Mouse (Mus musculus) spleen, postnatal 14 days (tissue): ENCODE measurements around the gene Tsc22d4.
"Not testable (repeated sequence)": the region's sequence is repeated elsewhere in the genome, so short reads cannot be mapped to it uniquely, and the experiment has no call there.

Source experiments
- DNase-seq, 2 experiments: peaks; one replicate each; pipeline ENCODE4 v3.0.0; 2021 to 2022; ENCODE audit warnings: low spot score in 2 of 2

The Tsc22d4 gene

DNA sequence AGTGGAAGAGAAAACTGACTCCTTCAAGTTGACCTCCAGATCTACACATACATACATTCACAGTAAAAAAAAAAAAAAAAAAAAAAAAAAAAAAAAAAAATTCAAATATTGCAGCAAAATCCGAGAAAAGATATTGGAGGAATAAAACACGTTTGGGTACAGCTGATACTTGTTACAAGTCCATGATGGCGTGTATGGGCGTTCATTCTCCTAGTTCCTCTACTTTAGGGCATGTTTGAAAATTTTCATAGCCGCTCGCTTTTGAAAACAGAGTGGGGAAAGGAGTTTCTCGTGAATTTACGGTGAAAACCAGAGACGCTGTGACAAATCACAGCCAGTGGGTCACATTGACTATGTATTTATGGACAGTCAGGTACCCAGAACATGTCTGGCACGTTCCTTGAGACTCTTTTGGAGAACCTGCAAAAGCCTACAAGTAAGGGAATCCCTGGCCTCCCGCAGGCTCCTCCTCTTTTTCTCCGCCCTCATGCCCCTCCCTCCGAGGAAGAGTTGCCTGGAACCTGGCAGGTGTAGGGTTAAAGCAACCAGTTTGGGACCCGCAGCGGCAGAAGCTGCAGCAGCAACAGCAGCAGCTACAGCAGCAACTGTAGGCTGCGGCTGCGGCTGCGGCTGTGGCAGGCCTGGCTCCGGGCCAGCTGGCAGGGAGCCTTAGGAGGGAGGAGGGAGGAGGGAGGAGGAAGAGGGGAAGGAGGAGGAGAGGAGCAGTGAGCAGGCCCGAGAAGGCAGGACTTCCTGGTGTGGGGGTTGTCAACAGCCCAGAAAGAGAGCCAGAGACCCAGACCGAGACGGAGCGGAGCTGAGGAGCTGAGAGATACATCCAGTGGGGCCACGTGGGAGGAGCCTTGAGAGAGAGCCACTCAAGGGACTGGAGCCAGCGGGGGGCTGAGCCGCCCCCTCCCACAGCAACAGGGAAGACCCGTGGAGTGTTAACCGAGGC lies at the start of gene Tsc22d4:
Gene Tsc22d4 (plus strand): TSS at position 517 of the 958 bp plus-strand sequence.
- DNase-seq, result peak; percentile 91 to 93

DNA sequence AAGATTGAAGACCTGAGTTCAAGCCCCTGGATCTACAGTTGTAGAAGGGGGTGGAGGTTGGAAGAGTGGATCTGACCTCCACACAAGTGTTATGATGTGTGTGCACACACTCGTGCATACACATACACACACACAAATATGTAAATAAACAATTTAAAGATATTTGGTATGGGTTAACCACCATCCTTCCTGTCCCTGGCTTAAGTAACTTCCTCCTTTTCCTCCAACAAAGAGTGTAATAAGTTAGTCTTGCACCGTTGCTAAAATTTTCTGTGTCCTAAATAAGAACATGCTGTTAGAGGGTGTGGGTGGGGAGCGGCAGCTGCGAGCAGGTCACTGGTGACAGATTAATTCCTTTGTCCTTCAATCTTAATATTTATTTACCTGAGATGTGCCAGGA lies 49.6 kb upstream of the Tsc22d4 start:
- no peak for DNase-seq

DNA sequence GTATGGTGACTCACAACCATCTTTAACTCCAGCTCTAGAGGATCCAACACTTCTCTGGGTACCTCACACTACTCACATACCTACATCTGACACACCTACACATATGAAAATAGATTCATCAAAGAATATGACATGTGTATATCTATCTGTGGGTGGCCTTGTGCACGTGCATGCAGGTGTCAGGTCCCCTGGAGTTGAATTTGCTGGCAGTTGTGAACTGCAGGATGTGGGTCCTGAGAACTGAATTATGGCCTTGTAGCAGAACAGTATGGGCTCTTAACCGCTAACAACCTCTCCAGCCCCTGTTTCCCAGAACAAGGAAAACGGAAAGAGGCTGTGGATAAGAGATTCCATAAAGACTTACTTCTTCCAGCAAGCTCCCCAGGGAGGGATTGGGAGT lies 46.5 kb upstream of the Tsc22d4 start:
- DNase-seq, result no peak

DNA sequence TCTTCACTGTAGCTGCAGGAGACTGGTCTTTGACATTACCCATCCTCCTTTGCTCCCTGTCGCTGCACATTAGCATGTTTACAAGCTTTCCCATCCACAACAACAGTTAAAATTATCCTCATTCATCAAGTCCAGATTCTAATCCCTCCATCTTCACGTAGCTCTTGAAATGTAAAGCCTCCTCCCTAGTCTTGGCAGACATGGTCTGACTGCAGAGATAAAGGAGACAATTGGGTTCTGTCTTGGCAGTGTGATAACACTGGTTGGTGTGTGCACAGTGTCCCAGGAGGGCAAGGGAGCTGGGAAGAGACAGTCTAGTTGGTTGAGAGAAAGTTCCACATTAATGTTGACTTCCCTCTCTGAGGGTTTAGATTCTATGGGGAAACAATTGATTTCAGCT lies 45.7 kb upstream of the Tsc22d4 start:
- no peak for DNase-seq

GRCm38 (mm10) chr5:137705242-137705641 lies 40.3 kb upstream of the Tsc22d4 start:
- DNase-seq, result no peak

- peak; percentile 68 to 81 for DNase-seq
Observed at GRCm38 (mm10) chr5:137706913-137707633, 38.5 kb upstream of the Tsc22d4 start.

GRCm38 (mm10) chr5:137713454-137713853 lies 32.1 kb upstream of the Tsc22d4 start:
- DNase-seq, result no peak

- no peak for DNase-seq
Observed at GRCm38 (mm10) chr5:137715685-137716084, 29.8 kb upstream of the Tsc22d4 start.

DNA sequence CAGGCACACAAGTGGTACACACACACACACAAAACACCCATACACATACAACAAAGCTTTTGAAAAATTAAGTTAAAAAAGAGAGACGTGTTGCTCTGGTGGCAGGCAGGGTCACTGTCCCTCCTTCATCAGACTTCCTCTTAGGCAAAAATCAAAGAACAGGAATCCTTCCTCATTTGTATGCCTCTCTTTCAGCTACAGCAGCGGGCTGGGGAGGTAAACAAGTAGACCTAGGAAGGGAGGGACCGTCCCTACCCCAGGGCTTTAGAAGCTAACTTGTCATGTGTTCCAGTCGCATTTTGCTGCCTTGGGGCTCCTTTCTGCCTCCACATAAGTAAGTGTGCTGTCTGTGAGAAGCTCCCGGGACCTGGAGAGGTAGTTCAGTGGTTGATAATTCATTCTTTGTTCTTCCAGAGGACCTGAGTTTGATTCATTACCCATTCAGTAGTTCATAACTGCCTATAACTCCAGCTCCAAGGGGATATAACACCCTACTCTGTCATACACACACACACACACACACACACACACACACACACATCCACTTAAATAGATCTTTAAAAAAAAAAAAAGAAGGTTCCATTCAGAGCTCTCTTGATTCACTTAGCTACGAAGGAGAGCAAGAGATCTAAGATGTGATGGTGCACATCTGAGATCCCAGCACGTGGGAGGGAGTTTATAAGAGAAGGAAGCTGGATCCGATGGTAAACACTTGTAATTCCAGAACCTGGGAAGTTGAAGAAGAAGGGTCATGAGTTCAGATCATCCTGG lies 27.3 kb upstream of the Tsc22d4 start:
- no peak for DNase-seq

- no peak for DNase-seq
Observed at GRCm38 (mm10) chr5:137719088-137719487, 26.4 kb upstream of the Tsc22d4 start.

DNA sequence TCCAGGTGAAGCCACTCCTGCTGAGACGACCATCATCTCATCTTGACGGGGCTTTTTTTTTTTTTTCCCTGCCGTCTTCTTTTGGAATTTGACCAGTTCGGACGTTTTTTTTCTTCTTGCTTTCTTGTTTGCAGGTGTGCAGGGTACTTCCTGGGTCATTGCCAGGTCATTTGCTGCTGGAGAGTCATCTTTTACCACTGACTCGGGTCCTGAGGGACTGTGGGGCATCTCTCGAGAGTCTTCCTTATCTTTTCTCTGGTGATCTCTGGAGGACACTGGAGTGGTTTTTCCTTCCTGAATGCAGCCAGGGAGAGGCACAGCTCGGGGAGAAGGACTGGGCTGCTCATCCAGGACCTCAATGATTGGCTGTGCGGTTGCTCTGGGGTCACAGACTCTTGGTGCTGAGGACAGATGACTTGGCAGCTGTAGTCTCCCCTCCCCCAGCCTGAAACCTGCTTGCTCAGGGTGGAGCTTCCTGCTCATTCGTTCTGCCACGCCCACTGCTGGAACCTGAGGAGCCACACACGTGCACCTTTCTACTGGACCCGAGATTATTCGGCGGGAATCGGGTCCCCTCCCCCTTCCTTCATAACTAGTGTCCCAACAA lies 24.9 kb upstream of the Tsc22d4 start:
- DNase-seq, result not testable (repeated sequence)

GRCm38 (mm10) chr5:137723840-137724239 lies 21.7 kb upstream of the Tsc22d4 start:
- no peak for DNase-seq

DNA sequence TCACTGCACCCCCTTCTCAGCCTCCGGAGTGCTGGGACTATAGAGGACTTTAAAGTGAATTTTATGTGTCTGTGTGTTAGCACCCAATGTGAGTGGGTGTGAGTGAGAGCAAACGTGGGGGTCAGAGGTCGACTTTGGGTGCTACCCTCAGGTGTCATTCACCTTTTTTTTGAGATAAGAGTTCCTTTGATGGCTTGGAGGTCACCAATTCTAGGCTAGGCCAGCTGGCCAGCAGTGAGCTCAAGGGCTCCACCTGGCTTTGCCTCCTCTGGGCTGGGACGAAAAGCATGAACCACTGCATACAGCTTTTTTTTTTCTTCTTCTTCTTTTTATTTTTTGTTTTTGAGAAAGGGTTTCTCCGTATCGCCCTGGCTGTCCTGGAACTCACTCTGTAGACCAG lies 18.8 kb upstream of the Tsc22d4 start:
- no peak for DNase-seq

- DNase-seq, result no peak
Observed at GRCm38 (mm10) chr5:137733638-137734288, 11.8 kb upstream of the Tsc22d4 start.

- no peak for DNase-seq
Observed at GRCm38 (mm10) chr5:137734289-137735061, 11.1 kb upstream of the Tsc22d4 start.

DNA sequence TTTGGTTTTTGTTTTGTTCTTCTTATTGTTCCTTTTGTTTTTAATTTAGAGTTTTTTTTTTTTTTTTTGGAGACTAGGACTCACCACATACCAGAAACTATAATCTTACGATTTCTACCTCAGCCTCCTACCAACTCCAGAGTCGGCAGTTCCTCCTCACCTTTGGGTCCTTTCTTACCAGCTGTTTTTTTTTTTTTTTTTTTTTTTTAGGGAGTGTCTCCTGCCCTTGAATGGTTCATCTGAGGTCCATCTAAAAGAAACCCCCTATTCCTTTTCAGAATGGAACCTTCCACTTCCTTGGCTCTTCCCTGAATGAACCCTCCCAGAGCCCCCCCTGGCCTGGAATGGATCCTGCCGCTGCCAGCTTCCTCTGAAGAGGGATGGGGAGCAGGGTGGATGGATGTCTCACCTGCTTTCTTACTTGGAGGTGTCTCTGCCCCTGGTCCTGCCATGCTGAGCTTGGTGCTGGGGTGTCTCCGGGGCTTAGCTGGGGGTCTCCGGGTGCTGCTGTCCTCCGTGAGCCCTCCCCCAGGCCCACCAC lies 8.1 kb upstream of the Tsc22d4 start:
- DNase-seq, result no peak

DNA sequence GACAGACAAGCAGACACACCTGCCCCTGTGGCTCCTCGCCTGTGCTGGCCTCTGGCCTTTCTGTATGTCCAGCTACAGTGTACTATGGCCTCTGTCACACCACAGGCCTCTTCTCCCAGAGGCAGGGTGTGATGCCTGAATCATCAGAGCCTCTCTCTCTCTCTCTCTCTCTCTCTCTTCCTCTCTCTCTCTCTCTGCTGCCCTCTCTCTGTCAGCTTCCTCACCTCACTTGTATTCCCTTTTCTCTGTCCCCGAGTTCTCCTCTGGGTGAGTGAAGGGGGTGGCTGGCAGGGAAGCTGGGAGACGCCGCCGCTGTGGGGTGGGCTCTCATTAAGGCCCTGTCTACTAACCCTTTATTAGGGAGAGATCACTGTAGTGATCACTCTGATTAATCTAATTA lies 7.0 kb upstream of the Tsc22d4 start:
- no peak for DNase-seq

DNA sequence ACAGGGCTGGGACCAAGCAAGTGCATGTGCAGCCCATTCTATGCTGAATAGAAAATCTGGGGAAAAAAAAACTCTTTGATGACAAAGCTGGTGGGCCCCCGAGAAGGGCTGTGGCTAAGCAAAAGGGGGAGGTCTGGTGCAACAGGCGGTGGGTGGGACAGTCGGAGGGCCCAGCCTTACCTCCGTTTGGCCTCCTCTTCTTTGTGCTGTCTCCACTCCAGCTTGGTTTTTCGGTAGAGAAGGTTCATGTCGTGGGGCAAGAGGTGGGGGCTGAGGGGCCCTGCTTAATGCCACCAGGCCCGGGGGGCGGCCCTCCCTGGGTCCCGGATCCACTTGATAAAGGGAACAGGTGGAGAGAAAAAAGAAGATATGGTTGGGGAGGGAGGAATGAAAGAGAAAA lies 6.1 kb upstream of the Tsc22d4 start:
- no peak for DNase-seq

DNA sequence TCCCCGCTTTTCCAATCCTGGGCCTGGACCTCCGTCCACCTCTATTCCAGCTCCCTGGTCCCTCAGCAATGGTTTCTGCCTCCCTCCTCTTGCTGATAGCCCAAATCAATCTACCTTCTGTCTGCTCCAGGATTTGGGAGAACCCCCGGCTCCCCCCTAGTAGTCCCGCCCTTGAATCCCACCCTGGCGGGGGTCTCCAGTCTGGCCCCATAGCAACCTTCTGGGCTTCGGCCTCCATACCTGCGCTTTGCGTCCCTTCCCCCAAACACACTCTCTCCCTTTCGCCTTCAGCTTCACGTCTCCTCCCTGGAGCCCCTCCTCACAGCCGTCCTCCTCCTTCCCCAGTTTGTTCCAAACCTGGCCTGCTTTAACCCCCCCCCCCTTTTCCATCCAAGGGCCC lies 5.0 kb upstream of the Tsc22d4 start:
- no peak for DNase-seq
